Mouse (Mus musculus) liver, embryonic 13.5 days (tissue): ENCODE results near the gene Mus81. TPM values are rescaled to one million over a fixed set of nuclear protein-coding genes. Genes with fewer than 3 reads are reported as not detected.
A peak's percentile ranks its signal among the peaks of the same experiment; 100 is the strongest.

Source experiments
- ATAC-seq: fragments of 200-750 bp; cut with Nextera tagmentation; 2 replicates; pipeline ENCODE4 v1.8.0; 2017; ENCODE audit warnings: low read depth, mild to moderate bottlenecking, moderate number of reproducible peaks, moderate library complexity
- DNase-seq: peaks from one replicate; pipeline ENCODE4 v3.0.0; 2022
- H3K27ac ChIP-seq: fragments of 300-500 bp; sonication (generic); 2 replicates; pipeline ENCODE4 v1.5.1; 2015; ENCODE audit warnings: moderate library complexity, mild to moderate bottlenecking, inconsistent platforms
- H3K27me3 ChIP-seq: fragments of 300-500 bp; sonication (generic); 2 replicates; pipeline ENCODE4 v1.6.1; 2015; ENCODE audit warnings: mild to moderate bottlenecking, inconsistent platforms
- H3K36me3 ChIP-seq: fragments of 300-500 bp; sonication (generic); 2 replicates; pipeline ENCODE4 v1.6.1; 2015; ENCODE audit warnings: mild to moderate bottlenecking, inconsistent platforms
- H3K4me1 ChIP-seq: fragments of 300-500 bp; sonication (generic); replicated peaks from 2 replicates; pipeline ENCODE4 v1.6.1; 2015; ENCODE audit warnings: inconsistent platforms
- H3K4me2 ChIP-seq: fragments of 300-500 bp; sonication (generic); 2 replicates; pipeline ENCODE4 v1.6.1; 2015; ENCODE audit warnings: inconsistent platforms, mild to moderate bottlenecking, moderate library complexity
- H3K4me3 ChIP-seq: fragments of 300-500 bp; sonication (generic); replicated peaks from 2 replicates; pipeline ENCODE4 v1.5.1; 2015; ENCODE audit warnings: mild to moderate bottlenecking, inconsistent platforms
- H3K9ac ChIP-seq: fragments of 300-500 bp; sonication (generic); 2 replicates; pipeline ENCODE4 v1.6.1; 2015; ENCODE audit warnings: mild to moderate bottlenecking, inconsistent platforms
- H3K9me3 ChIP-seq: fragments of 300-500 bp; sonication (generic); replicated peaks from 2 replicates; pipeline ENCODE4 v1.6.1; 2016; ENCODE audit warnings: inconsistent platforms
- WGBS: fragments of 180-500 bp; shearing (Covaris S2); methylation state at CpG from one replicate; pipeline ENCODE4 v1.1.7; 2015; ENCODE audit not compliant: insufficient replicate concordance; 5-methylcytosine and 5-hydroxymethylcytosine counted together
- polyA plus RNA-seq: library from polyadenylated mRNA; unstranded; fragments of >200 nt; fragmentation: Nextera tagmentation; extraction: Ambion mirVana; gene quantifications from 2 replicates; pipeline ENCODE4 v1.2.1, GENCODE M21; 2015

The Mus81 gene
- 16.3 and 16.8 TPM in 2 replicates for polyA plus RNA-seq

- Histone ChIP-seq H3K36me3 (peaks cover 48% of the 10 kb centered on the region), H3K4me1 (peaks cover 58% of the 10 kb centered on the region), H3K27ac (peak within 1 kb of the TSS; percentile 100), H3K9ac (peak within 1 kb of the TSS; percentile 76), H3K4me3 (peak within 1 kb of the TSS; percentile 99), H3K9me3 (no peaks in the 10 kb centered on the region), H3K4me2 (peak within 1 kb of the TSS; percentile 86), H3K27me3 (no peaks in the 10 kb centered on the region)
- DNase-seq (peak; percentile 94), ATAC-seq (peak; percentile 72)
- under 1% methylated on average over 39 of the region's 39 CpGs for WGBS
These were observed at the start of gene Mus81 for GRCm38 (mm10) chr19:5487768-5488550. Mus81 (minus strand) TSS chr19:5488402.

DNA sequence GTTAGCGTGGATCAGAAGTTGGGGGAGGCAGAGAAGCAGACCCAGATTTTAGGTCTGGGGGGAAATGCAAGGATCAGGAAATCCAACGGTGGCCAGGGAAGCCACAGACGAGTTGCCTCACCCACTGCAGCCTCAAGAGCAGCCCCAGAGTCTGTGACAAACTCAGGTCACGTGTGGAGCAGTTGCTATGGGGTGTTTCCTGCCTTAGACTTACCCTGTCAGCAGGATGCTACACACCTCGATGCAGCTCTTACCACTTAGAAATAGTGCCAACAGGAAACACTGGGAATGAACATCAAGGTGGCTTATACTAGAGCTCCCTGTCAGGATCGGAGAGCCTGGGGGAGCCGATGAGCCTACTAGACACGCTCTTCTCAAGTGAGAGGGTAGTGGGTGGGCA is 44.3 kb upstream of the Mus81 start:
- Histone ChIP-seq H3K36me3 (no peaks in the 10 kb centered on the region), H3K27me3 (peaks cover 12% of the 10 kb centered on the region; the same call in 1 of the 2 replicates), H3K9me3 (no peaks in the 10 kb centered on the region), H3K4me3 (no peak overlapping the region), H3K4me1 (peaks cover 7% of the 10 kb centered on the region), H3K9ac (no peak overlapping the region), H3K4me2 (no peak overlapping the region), H3K27ac (no peak overlapping the region)
- 52% methylated on average over 8 of the region's 8 CpGs for WGBS
- DNase-seq (no peak), ATAC-seq (no peak)

- Histone ChIP-seq H3K27ac (no peak overlapping the region), H3K4me3 (no peak overlapping the region), H3K9ac (no peak overlapping the region), H3K9me3 (no peaks in the 10 kb centered on the region), H3K36me3 (no peaks in the 10 kb centered on the region), H3K27me3 (peaks cover 12% of the 10 kb centered on the region; the same call in 1 of the 2 replicates), H3K4me2 (no peak overlapping the region), H3K4me1 (peaks cover 7% of the 10 kb centered on the region)
- WGBS, result 68% methylated on average over 7 of the region's 7 CpGs
- DNase-seq, result no peak
- ATAC-seq, result no peak
These were observed 41.9 kb upstream of the Mus81 start for GRCm38 (mm10) chr19:5530138-5530524.

DNA sequence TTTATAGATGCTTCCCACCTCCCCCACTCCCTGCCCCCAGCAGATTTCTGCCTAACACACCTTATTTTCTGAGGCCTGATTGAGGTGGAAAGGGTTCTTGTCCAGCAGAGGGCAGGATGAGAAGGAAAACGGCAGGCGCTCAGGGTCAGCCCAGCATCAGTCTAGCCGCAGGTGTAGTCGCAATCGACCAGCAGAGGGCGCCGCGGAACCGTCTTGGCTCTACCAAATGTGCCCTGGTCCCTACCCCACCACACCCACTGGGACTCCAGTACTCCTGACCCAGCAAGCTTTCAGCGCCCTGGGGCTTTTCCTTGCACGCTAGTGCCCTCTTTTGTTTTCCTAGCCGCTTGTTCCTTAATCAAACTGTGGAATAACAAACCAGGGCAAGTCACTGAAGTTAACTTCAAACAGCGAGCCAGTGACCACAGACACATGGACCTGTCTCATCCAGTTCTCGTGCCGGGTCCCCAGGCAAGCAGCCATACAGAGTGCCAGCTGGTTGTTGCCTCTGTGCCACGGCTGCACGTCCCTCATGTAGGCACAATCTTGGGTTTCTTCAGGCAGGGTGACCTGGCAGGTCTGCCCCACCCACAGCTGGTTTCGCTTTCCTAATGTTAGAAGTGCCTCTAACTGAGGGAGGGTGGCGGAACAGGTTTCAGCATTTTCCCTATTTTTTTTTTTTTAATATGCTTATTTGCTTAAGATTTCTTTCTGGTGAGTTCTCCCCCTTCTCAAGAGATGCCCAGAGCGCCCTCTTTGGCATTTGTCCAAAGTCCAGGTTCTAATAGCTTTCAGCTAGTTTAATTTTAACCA is 41.3 kb upstream of the Mus81 start:
- no peaks in the 10 kb centered on the region for H3K9me3 ChIP-seq
- H3K4me2 ChIP-seq, result peak overlapping the region; percentile 51
- 23% methylated on average over 20 of the region's 20 CpGs for WGBS
- DNase-seq (peak; percentile 86), ATAC-seq (peak; percentile 98)
- peaks cover 7% of the 10 kb centered on the region for H3K4me1 ChIP-seq
- peak overlapping the region; percentile 18 for H3K4me3 ChIP-seq
- no peak overlapping the region for H3K27ac ChIP-seq
- H3K36me3 ChIP-seq, result no peaks in the 10 kb centered on the region
- peak overlapping the region; percentile 14; the same call in 1 of the 2 replicates for H3K9ac ChIP-seq
- peaks cover 12% of the 10 kb centered on the region; the same call in 1 of the 2 replicates for H3K27me3 ChIP-seq

DNA sequence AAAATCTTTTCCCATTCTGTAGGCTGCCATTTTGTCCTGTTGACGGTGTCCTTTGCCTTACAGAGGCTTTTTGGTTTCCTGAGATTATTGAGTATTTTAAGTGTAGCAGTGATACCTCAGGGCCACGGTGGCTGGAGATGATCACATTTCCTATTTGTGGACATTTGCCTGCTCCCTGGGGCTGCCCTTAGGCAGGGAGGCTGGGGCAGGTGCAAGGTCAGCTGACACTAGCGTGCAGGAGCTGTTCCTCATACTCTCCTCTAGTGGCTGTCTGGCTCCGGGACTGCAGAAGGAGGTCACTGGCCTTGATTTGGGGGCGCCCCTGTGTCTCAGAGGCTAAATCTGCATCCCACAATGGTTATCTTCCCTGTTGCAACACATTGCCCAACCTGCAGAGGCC is 37.0 kb upstream of the Mus81 start:
- Histone ChIP-seq H3K4me2 (no peak overlapping the region), H3K4me1 (peaks cover 7% of the 10 kb centered on the region), H3K9me3 (no peaks in the 10 kb centered on the region), H3K4me3 (no peak overlapping the region), H3K9ac (no peak overlapping the region), H3K27ac (no peak overlapping the region), H3K36me3 (no peaks in the 10 kb centered on the region), H3K27me3 (no peaks in the 10 kb centered on the region)
- WGBS, result 67% methylated on average over 5 of the region's 5 CpGs
- ATAC-seq (no peak), DNase-seq (no peak)

- Histone ChIP-seq H3K36me3 (no peaks in the 10 kb centered on the region), H3K4me1 (no peaks in the 10 kb centered on the region), H3K4me2 (no peak overlapping the region), H3K27me3 (no peaks in the 10 kb centered on the region), H3K4me3 (no peak overlapping the region), H3K27ac (no peak overlapping the region), H3K9me3 (no peaks in the 10 kb centered on the region), H3K9ac (no peak overlapping the region)
- WGBS, result 72% methylated on average over 3 of the region's 3 CpGs
- DNase-seq (no peak), ATAC-seq (no peak)
These were observed 30.5 kb upstream of the Mus81 start for GRCm38 (mm10) chr19:5518721-5519120.

- no peaks in the 10 kb centered on the region for H3K36me3 ChIP-seq
- no peak overlapping the region for H3K4me2 ChIP-seq
- peaks cover 11% of the 10 kb centered on the region for H3K4me1 ChIP-seq
- H3K27me3 ChIP-seq, result no peaks in the 10 kb centered on the region
- WGBS, result 67% methylated on average over 8 of the region's 8 CpGs
- H3K4me3 ChIP-seq, result no peak overlapping the region
- no peaks in the 10 kb centered on the region for H3K9me3 ChIP-seq
- no peak overlapping the region for H3K9ac ChIP-seq
- H3K27ac ChIP-seq, result no peak overlapping the region
- ATAC-seq (no peak), DNase-seq (no peak)
These were observed 28.8 kb upstream of the Mus81 start for GRCm38 (mm10) chr19:5516906-5517505.

GRCm38 (mm10) chr19:5515840-5516777 is 27.9 kb upstream of the Mus81 start:
- WGBS, result 84% methylated on average over 7 of the region's 7 CpGs
- Histone ChIP-seq H3K27me3 (no peaks in the 10 kb centered on the region), H3K36me3 (no peaks in the 10 kb centered on the region), H3K4me3 (no peak overlapping the region), H3K4me2 (no peak overlapping the region), H3K27ac (no peak overlapping the region), H3K9me3 (no peaks in the 10 kb centered on the region), H3K9ac (no peak overlapping the region), H3K4me1 (peaks cover 20% of the 10 kb centered on the region)
- ATAC-seq, result no peak
- DNase-seq, result no peak

GRCm38 (mm10) chr19:5513005-5513349 is 24.8 kb upstream of the Mus81 start:
- Histone ChIP-seq H3K36me3 (no peaks in the 10 kb centered on the region), H3K4me3 (no peak overlapping the region; the same call in 1 of the 2 replicates), H3K27me3 (no peaks in the 10 kb centered on the region), H3K27ac (no peak overlapping the region), H3K9ac (no peak overlapping the region), H3K9me3 (no peaks in the 10 kb centered on the region), H3K4me2 (peak overlapping the region; percentile 94; the same call in 1 of the 2 replicates), H3K4me1 (peaks cover 40% of the 10 kb centered on the region)
- 45% methylated on average over 3 of the region's 3 CpGs for whole genome bisulfite sequencing
- no peak for ATAC-seq
- DNase-seq, result no peak

- Histone ChIP-seq H3K9me3 (no peaks in the 10 kb centered on the region), H3K27ac (peak overlapping the region; percentile 65), H3K27me3 (no peaks in the 10 kb centered on the region), H3K4me2 (peak overlapping the region; percentile 94), H3K9ac (peak overlapping the region; percentile 77), H3K4me3 (peak overlapping the region; percentile 8), H3K4me1 (peaks cover 40% of the 10 kb centered on the region), H3K36me3 (no peaks in the 10 kb centered on the region)
- 14% methylated on average over 12 of the region's 12 CpGs for whole genome bisulfite sequencing
- ATAC-seq, result no peak
- no peak for DNase-seq
These were observed 24.1 kb upstream of the Mus81 start for GRCm38 (mm10) chr19:5512091-5513004.
